Mouse (Mus musculus) kidney, embryonic 14.5 days (tissue): Measurements from ENCODE around the gene Vamp1. TPM values are rescaled to one million over a fixed set of nuclear protein-coding genes. Genes with fewer than 3 reads are reported as not detected.

Source experiments
- ATAC-seq: fragments of 200-750 bp; cut with Nextera tagmentation; 2 replicates; pipeline ENCODE4 v1.8.0; 2017; ENCODE audit warnings: moderate number of reproducible peaks, mild to moderate bottlenecking, moderate TSS enrichment, moderate library complexity; ENCODE audit not compliant: low FRiP score, low TSS enrichment
- H3K27ac ChIP-seq: fragments of 300-500 bp; sonication (generic); 2 replicates; pipeline ENCODE4 v1.5.1; 2014; ENCODE audit warnings: low read depth, mild to moderate bottlenecking, low read length, moderate library complexity, mixed read lengths
- H3K27me3 ChIP-seq: fragments of 300-500 bp; sonication (generic); 2 replicates; pipeline ENCODE4 v1.6.1; 2014; ENCODE audit warnings: mild to moderate bottlenecking, low read length; ENCODE audit not compliant: control insufficient read depth, insufficient read depth
- H3K36me3 ChIP-seq: fragments of 300-500 bp; sonication (generic); 2 replicates; pipeline ENCODE4 v1.6.1; 2014; ENCODE audit warnings: low read length, mixed read lengths; ENCODE audit not compliant: control insufficient read depth, insufficient read depth
- H3K4me1 ChIP-seq: fragments of 300-500 bp; sonication (generic); 2 replicates; pipeline ENCODE4 v1.6.1; 2014; ENCODE audit warnings: low read length, mixed read lengths; ENCODE audit not compliant: control insufficient read depth, insufficient read depth
- H3K4me2 ChIP-seq: fragments of 300-500 bp; sonication (generic); replicated peaks from 2 replicates; pipeline ENCODE4 v1.6.1; 2014; ENCODE audit warnings: low read depth, mild to moderate bottlenecking, low read length
- H3K4me3 ChIP-seq: fragments of 300-500 bp; sonication (generic); 2 replicates; pipeline ENCODE4 v1.5.1; 2014; ENCODE audit warnings: mild to moderate bottlenecking, low read length
- H3K9ac ChIP-seq: fragments of 300-500 bp; sonication (generic); 2 replicates; pipeline ENCODE4 v1.6.1; 2014; ENCODE audit warnings: low read depth, mild to moderate bottlenecking, low read length, moderate library complexity
- H3K9me3 ChIP-seq: fragments of 300-500 bp; sonication (generic); 2 replicates; pipeline ENCODE4 v1.6.1; 2016; ENCODE audit warnings: low read length; ENCODE audit not compliant: control insufficient read depth
- WGBS: fragments of 180-500 bp; shearing (Covaris S2); extraction: QIAGEN DNeasy Blood & Tissue Kit; methylation state at CpG from one replicate; pipeline ENCODE4 v1.1.7; 2014; 5-methylcytosine and 5-hydroxymethylcytosine counted together
- polyA plus RNA-seq: library from polyadenylated mRNA; unstranded; fragments of >200 nt; fragmentation: Nextera tagmentation; extraction: Ambion mirVana; gene quantifications from 2 replicates; pipeline ENCODE4 v1.2.1, GENCODE M21; 2014

The Vamp1 gene
- polyA plus RNA-seq, 1 experiment from 2014 or later: 2.0 TPM

- no peaks in the 10 kb centered on the region for H3K27me3 ChIP-seq
- no peaks in the 10 kb centered on the region for H3K9me3 ChIP-seq
- WGBS: 29% methylated on average over 8 of the region's 8 CpGs
- no peak overlapping the region for H3K4me2 ChIP-seq
- ATAC-seq: no peak
- no peaks in the 10 kb centered on the region for H3K36me3 ChIP-seq
- H3K4me1 ChIP-seq: no peaks in the 10 kb centered on the region
- no peak overlapping the region for H3K4me3 ChIP-seq
- H3K27ac ChIP-seq: no peak overlapping the region
- no peak overlapping the region for H3K9ac ChIP-seq
Measured at GRCm38 (mm10) chr6:125284250-125284649, 68.9 kb downstream of the Vamp1 start.

GRCm38 (mm10) chr6:125284751-125285150, 69.4 kb downstream of the Vamp1 start:
- Histone ChIP-seq H3K36me3 (no peaks in the 10 kb centered on the region), H3K9ac (no peak overlapping the region), H3K27ac (no peak overlapping the region), H3K4me2 (no peak overlapping the region), H3K27me3 (no peaks in the 10 kb centered on the region), H3K4me3 (no peak overlapping the region), H3K9me3 (no peaks in the 10 kb centered on the region), H3K4me1 (no peaks in the 10 kb centered on the region)
- ATAC-seq: no peak
- WGBS: 89% methylated on average over 7 of the region's 7 CpGs

- WGBS: 93% methylated on average over 22 of the region's 22 CpGs
- Histone ChIP-seq H3K4me3 (no peak within 1 kb of the TSS), H3K27ac (no peak within 1 kb of the TSS), H3K36me3 (no peaks in the 10 kb centered on the region), H3K4me2 (no peak within 1 kb of the TSS), H3K9ac (no peak within 1 kb of the TSS), H3K4me1 (no peaks in the 10 kb centered on the region), H3K9me3 (no peaks in the 10 kb centered on the region), H3K27me3 (no peaks in the 10 kb centered on the region)
- ATAC-seq: no peak
Measured at GRCm38 (mm10) chr6:125285890-125286289, 70.5 kb downstream of the Vamp1 start, which contains the start of gene Tuba3a. Gene Tuba3a, minus strand, starts transcription at chr6:125286042.

- 77% methylated on average over 4 of the region's 4 CpGs for WGBS
- no peak overlapping the region for H3K4me2 ChIP-seq
- H3K9me3 ChIP-seq: no peaks in the 10 kb centered on the region
- H3K4me3 ChIP-seq: no peak overlapping the region
- H3K27me3 ChIP-seq: no peaks in the 10 kb centered on the region
- no peaks in the 10 kb centered on the region for H3K36me3 ChIP-seq
- no peaks in the 10 kb centered on the region for H3K4me1 ChIP-seq
- no peak overlapping the region for H3K27ac ChIP-seq
- ATAC-seq: no peak
- no peak overlapping the region for H3K9ac ChIP-seq
Measured at GRCm38 (mm10) chr6:125286944-125287343, 71.6 kb downstream of the Vamp1 start.

GRCm38 (mm10) chr6:125288730-125289129, 73.4 kb downstream of the Vamp1 start:
- ATAC-seq: no peak
- H3K4me1 ChIP-seq: no peaks in the 10 kb centered on the region
- no peak overlapping the region for H3K4me2 ChIP-seq
- H3K27ac ChIP-seq: no peak overlapping the region
- no peaks in the 10 kb centered on the region for H3K36me3 ChIP-seq
- H3K9ac ChIP-seq: no peak overlapping the region
- H3K9me3 ChIP-seq: no peaks in the 10 kb centered on the region
- H3K4me3 ChIP-seq: no peak overlapping the region
- H3K27me3 ChIP-seq: no peaks in the 10 kb centered on the region
- WGBS: 73% methylated on average over 5 of the region's 5 CpGs

- no peaks in the 10 kb centered on the region for H3K9me3 ChIP-seq
- no peaks in the 10 kb centered on the region for H3K36me3 ChIP-seq
- H3K4me3 ChIP-seq: no peak overlapping the region
- H3K4me1 ChIP-seq: no peaks in the 10 kb centered on the region
- H3K27me3 ChIP-seq: no peaks in the 10 kb centered on the region
- WGBS: 78% methylated on average over 4 of the region's 4 CpGs
- H3K4me2 ChIP-seq: no peak overlapping the region
- no peak overlapping the region for H3K9ac ChIP-seq
- ATAC-seq: no peak
- no peak overlapping the region for H3K27ac ChIP-seq
Measured at GRCm38 (mm10) chr6:125291329-125291728, 76.0 kb downstream of the Vamp1 start.

GRCm38 (mm10) chr6:125292256-125292655, 76.9 kb downstream of the Vamp1 start:
- no peak for ATAC-seq
- Histone ChIP-seq H3K9me3 (no peaks in the 10 kb centered on the region), H3K4me2 (no peak overlapping the region), H3K36me3 (no peaks in the 10 kb centered on the region), H3K27me3 (no peaks in the 10 kb centered on the region), H3K4me3 (no peak overlapping the region), H3K4me1 (no peaks in the 10 kb centered on the region), H3K27ac (no peak overlapping the region), H3K9ac (no peak overlapping the region)
- 92% methylated on average over 7 of the region's 7 CpGs for WGBS

- no peak overlapping the region for H3K9ac ChIP-seq
- no peaks in the 10 kb centered on the region for H3K36me3 ChIP-seq
- no peaks in the 10 kb centered on the region for H3K4me1 ChIP-seq
- H3K9me3 ChIP-seq: no peaks in the 10 kb centered on the region
- no peak overlapping the region for H3K27ac ChIP-seq
- no peak overlapping the region for H3K4me3 ChIP-seq
- no peak overlapping the region for H3K4me2 ChIP-seq
- ATAC-seq: no peak
- H3K27me3 ChIP-seq: no peaks in the 10 kb centered on the region
- 51% methylated on average over 4 of the region's 4 CpGs for WGBS
Measured at GRCm38 (mm10) chr6:125294049-125294448, 78.7 kb downstream of the Vamp1 start.
